Mouse (Mus musculus) CD4-positive naive resting alpha-beta T cell, adult 76 days (primary cell): Measurements from ENCODE around the gene Fdx1l. TPM values are rescaled to one million over a fixed set of nuclear protein-coding genes. Genes with fewer than 3 reads are reported as not detected.

Source experiments
- total RNA-seq: library from RNA; stranded (reverse); gene quantifications from one replicate; pipeline ENCODE4 v1.2.4, GENCODE M21; 2023

Fdx1l gene
- total RNA-seq: 26.2 TPM

GRCm38 (mm10) chr9:21073044-21073840 lies at the start of gene Fdx1l, which contains the start of gene Gm49373:
Fdx1l (minus strand) TSS chr9:21073614.
Gm49373 (minus strand) TSS chr9:21073096.

GRCm38 (mm10) chr9:21091707-21092320 lies 18.4 kb upstream of the Fdx1l start, which contains the start of the genes Gm38431 and Raver1:
Gm38431 (minus strand) TSS chr9:21091997.
Raver1 (minus strand) TSS chr9:21092008.

DNA sequence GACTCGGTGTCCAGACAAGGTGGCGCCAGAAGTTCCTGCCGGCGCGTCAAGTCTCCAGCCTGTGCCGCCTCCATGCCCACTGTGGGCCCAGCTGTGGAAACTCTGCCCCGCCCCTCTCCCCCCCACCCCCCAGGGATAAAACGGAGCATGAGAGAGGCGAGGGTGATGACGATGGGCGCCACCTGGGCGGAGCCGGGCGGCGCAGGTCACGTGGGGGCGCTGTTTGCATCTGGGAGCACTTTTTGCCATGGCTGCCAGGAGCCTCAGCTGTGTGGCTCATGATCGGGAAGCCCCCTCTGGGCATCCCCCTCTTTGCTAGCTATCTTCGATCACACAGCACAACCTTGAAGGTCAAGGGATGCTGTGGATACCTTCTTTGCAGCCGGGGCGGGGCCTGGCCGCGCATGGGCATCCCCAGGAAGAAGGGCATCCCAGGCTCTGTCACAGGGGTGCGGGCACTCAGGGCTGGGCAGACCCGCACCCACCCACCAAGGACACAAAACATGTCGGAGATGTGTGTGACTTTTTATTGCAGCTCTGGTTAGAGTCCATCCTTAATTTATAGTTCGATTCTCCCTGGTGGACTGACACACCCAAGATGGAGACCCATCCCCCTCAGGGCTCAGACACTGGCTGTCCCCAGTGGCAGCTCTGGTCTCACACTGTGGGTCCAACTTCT lies 6.3 kb downstream of the Fdx1l start, which contains the start of gene Zglp1:
Zglp1 (minus strand) TSS at position 88 of the 679 bp plus-strand sequence.

GRCm38 (mm10) chr9:21031896-21032351 lies 41.5 kb downstream of the Fdx1l start, which contains the start of gene Icam5:
Icam5 (plus strand) TSS chr9:21032073.

DNA sequence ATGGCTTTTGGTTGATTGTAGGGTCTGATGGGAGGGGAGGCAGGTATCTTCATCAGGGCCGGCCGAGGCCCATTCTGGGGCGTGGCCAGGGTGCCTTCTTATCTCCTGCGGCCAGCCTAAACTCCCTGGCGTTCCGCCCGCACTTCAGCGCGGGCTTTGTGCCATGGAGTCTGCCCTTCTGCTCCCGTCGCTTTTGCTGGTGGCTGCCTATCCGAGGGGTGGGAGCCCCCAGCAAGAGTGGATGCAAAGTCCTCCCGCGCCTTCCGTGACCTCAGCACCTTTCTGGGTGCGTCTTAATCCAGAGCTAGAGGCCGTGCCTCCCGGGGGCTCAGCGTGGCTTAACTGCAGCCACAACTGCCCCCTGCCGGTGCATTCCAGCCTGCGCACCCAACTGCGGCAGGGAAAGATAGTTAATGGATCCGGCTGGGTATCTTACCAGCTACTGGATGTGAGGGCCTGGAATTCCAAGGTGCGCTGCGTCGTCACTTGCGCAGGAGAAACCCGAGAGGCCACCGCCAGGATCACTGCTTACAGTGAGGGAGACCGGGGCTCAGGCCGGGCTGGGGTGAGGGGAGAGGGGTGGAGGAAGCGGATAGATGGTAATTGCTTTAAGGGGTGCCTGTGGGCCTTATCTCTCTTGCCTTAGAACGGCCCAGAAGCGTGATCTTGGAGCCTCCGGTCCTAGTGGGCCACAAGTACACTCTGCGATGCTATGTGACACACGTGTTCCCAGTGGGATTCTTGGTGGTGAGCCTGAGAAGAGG lies 43.9 kb downstream of the Fdx1l start, which contains the start of gene Icam4:
Icam4 (plus strand) TSS at position 83 of the 764 bp plus-strand sequence.

Other genes starting within 250 kb of the Fdx1l start
- 42.0 TPM for gene A230050P20Rik, start 205.0 kb downstream of the Fdx1l start, total RNA-seq
- 1.7 TPM for gene Angptl6, start 193.9 kb downstream of the Fdx1l start, total RNA-seq
- 83.2 TPM for gene Ppan, start 185.4 kb downstream of the Fdx1l start, total RNA-seq
- 180 TPM for gene Eif3g, start 175.0 kb downstream of the Fdx1l start, total RNA-seq
- gene Dnmt1, start 113.7 kb downstream of the Fdx1l start, total RNA-seq: 82.7 TPM
- 2.1 TPM for gene S1pr2, start 96.8 kb downstream of the Fdx1l start, total RNA-seq
- 41.2 TPM for gene Mrpl4, start 70.9 kb downstream of the Fdx1l start, total RNA-seq
- 18.7 TPM for gene Icam1, start 57.6 kb downstream of the Fdx1l start, total RNA-seq
- 0.97 TPM for gene Icam4, start 44.2 kb downstream of the Fdx1l start, total RNA-seq
- 0.23 TPM for gene Icam5, start 41.5 kb downstream of the Fdx1l start, total RNA-seq
- not detected for gene Zglp1, start 6.5 kb downstream of the Fdx1l start, total RNA-seq
- 1.5 TPM for gene Gm49373, start 518 bp downstream of the Fdx1l start, total RNA-seq
- gene Gm38431, start 18.4 kb upstream of the Fdx1l start, total RNA-seq: 13.0 TPM
- 116 TPM for gene Raver1, start 18.4 kb upstream of the Fdx1l start, total RNA-seq
- gene Tyk2, start 57.6 kb upstream of the Fdx1l start, total RNA-seq: 50.5 TPM
- 138 TPM for gene Cdc37, start 76.4 kb upstream of the Fdx1l start, total RNA-seq
- 1.6 TPM for gene Pde4a, start 92.1 kb upstream of the Fdx1l start, total RNA-seq
- 24.0 TPM for gene Keap1, start 165.7 kb upstream of the Fdx1l start, total RNA-seq
- 0.29 TPM for gene S1pr5, start 174.8 kb upstream of the Fdx1l start, total RNA-seq
- gene Atg4d, start 191.7 kb upstream of the Fdx1l start, total RNA-seq: 52.4 TPM
- 136 TPM for gene Kri1, start 214.4 kb upstream of the Fdx1l start, total RNA-seq
- 40.4 TPM for gene Cdkn2d, start 217.8 kb upstream of the Fdx1l start, total RNA-seq
- 5.3 TPM for gene Ap1m2, start 238.7 kb upstream of the Fdx1l start, total RNA-seq
- gene Slc44a2, start 247.1 kb upstream of the Fdx1l start, total RNA-seq: 330 TPM